Mouse (Mus musculus): ENCODE measurements at regions not wholly inside any gene's neighbourhood (a gene's known extent, or its start where the extent isn't known, plus 50 kb on each side); places are given as distances from the start of the nearest gene placed in this dataset.

DNA sequence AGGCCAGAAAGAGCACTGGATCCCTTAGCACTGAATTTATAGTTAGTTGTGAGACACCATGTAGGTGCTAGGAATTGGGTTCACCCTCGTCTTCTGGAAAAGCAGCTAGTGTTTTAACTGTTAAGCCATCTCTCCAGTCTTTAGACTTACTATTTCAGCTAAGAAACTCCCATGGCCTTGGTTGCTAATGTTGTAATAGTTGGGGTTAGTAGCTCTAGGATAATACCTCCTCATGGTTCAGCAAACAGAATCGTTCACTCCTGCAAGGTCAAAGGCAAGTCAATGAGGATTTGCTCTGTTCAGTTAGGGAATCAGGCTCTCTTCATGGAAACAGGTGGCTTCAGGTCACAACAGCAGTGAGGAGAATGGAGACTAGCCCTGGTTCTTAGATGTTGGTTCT lies 118.7 kb upstream of the Kbtbd8 start:
- Histone ChIP-seq H3K27ac (no peak overlapping the region), H3K9me3 (no peaks in the 10 kb centered on the region), H3K4me1 (no peaks in the 10 kb centered on the region), H3K36me3 (no peaks in the 10 kb centered on the region), H3K4me3 (replicated peaks) (no peak overlapping the region), H3K4me2 (no peak overlapping the region), H3K9ac (no peak overlapping the region), H3K27me3 (replicated peaks) (no peaks in the 10 kb centered on the region)
- 82% methylated on average over 2 of the region's 2 CpGs for WGBS
- ATAC-seq (ENCODE audit: insufficient read depth, low FRiP score, low read depth): no peak

DNA sequence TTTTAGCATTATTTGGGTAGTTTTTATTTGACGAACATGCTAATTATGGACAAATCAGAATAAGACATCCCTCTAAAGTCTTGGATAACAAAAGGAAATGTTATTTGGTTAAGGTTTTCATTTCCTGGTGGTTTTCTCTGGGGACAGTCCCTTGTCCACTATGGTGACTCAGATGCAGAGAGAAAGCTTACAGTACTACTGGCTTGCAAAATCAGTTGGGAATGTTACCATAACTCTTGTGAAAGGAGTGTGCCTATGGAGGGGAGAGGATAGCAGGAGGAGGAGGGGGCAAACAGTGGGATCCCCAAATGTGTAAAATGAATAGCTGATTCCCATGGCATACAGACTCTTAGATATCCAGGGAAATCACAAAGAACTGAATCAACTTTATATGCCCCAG lies 122.7 kb upstream of the Kbtbd8 start:
- H3K27me3 ChIP-seq (replicated peaks): no peaks in the 10 kb centered on the region
- no peak overlapping the region for H3K9ac ChIP-seq
- no peak overlapping the region for H3K27ac ChIP-seq
- no peaks in the 10 kb centered on the region for H3K9me3 ChIP-seq
- 88% methylated on average over 1 of the region's 1 CpGs for WGBS
- H3K36me3 ChIP-seq: no peaks in the 10 kb centered on the region
- no peak for ATAC-seq (ENCODE audit: insufficient read depth, low FRiP score, low read depth)
- H3K4me1 ChIP-seq: no peaks in the 10 kb centered on the region
- H3K4me2 ChIP-seq: no peak overlapping the region
- no peak overlapping the region for H3K4me3 ChIP-seq (replicated peaks)

DNA sequence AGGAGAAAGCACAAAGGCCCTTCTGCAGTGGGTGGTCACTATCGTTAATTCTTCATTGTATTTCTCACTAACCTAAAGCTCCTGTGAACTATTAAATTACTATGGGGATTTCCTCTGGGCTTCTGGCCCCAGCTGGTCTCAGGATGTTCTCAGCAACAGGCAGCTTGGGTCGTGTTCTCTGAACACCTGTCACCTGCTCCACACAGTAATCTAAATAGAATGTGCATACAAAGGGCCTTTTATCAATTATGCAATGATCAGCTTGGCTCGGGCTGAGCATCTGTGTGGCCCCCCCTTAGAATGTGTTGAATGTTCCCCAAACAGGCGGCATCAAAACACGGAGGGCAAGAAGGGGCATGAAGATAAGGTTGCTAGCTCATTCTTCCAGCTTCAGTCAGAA lies 129.6 kb upstream of the Kbtbd8 start:
- H3K27ac ChIP-seq: no peak overlapping the region
- no peaks in the 10 kb centered on the region for H3K36me3 ChIP-seq
- H3K27me3 ChIP-seq (replicated peaks): no peaks in the 10 kb centered on the region
- no peaks in the 10 kb centered on the region for H3K9me3 ChIP-seq
- WGBS: 41% methylated on average over 5 of the region's 5 CpGs
- H3K4me3 ChIP-seq (replicated peaks): no peak overlapping the region
- H3K4me1 ChIP-seq: no peaks in the 10 kb centered on the region
- no peak overlapping the region for H3K9ac ChIP-seq
- ATAC-seq (ENCODE audit: insufficient read depth, low FRiP score, low read depth): no peak
- no peak overlapping the region for H3K4me2 ChIP-seq

- Histone ChIP-seq H3K4me1 (no peaks in the 10 kb centered on the region; the same call in 1 of the 2 replicates), H3K4me3 (replicated peaks) (no peak overlapping the region), H3K27ac (no peak overlapping the region), H3K9me3 (no peaks in the 10 kb centered on the region), H3K9ac (no peak overlapping the region), H3K4me2 (no peak overlapping the region), H3K36me3 (no peaks in the 10 kb centered on the region), H3K27me3 (replicated peaks) (no peaks in the 10 kb centered on the region)
- ATAC-seq (ENCODE audit: insufficient read depth, low FRiP score, low read depth): peak; percentile 72; the same call in 1 of the 2 replicates
- WGBS: 13% methylated on average over 4 of the region's 4 CpGs
Measured at GRCm38 (mm10) chr6:94986346-94986745, 130.7 kb upstream of the Kbtbd8 start.

DNA sequence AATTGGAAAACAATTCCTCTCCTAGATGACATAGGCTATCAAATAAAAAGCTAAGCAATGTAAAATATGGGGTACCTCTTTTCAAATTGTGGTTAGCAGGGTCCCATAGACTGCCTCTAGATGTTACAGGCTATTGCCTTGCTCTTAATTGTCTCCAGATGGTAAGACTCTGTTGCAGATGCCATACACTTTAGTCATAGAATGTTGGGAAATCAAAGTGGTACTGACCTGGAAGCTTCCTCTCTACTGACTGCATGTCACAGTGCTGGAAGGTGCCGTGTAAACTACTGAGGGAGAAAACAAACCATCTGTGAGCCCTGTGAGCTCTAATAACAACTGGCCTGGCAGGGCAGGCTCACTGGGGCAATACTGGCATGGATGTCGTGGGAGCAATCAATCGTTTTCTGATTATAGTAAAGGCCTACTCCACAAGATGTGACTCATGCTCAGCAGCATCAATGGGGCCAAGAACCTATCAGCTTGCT lies 132.6 kb upstream of the Kbtbd8 start:
- 72% methylated on average over 3 of the region's 3 CpGs for WGBS
- Histone ChIP-seq H3K4me2 (no peak overlapping the region), H3K9me3 (no peaks in the 10 kb centered on the region), H3K27ac (no peak overlapping the region), H3K36me3 (no peaks in the 10 kb centered on the region), H3K9ac (no peak overlapping the region), H3K4me3 (replicated peaks) (no peak overlapping the region), H3K4me1 (no peaks in the 10 kb centered on the region; the same call in 1 of the 2 replicates), H3K27me3 (replicated peaks) (no peaks in the 10 kb centered on the region)
- no peak; the same call in 1 of the 2 replicates for ATAC-seq (ENCODE audit: insufficient read depth, low FRiP score, low read depth)

- no peaks in the 10 kb centered on the region for H3K9me3 ChIP-seq
- WGBS: 62% methylated on average over 5 of the region's 5 CpGs
Measured at GRCm38 (mm10) chr6:94968683-94969082, 148.4 kb upstream of the Kbtbd8 start.

DNA sequence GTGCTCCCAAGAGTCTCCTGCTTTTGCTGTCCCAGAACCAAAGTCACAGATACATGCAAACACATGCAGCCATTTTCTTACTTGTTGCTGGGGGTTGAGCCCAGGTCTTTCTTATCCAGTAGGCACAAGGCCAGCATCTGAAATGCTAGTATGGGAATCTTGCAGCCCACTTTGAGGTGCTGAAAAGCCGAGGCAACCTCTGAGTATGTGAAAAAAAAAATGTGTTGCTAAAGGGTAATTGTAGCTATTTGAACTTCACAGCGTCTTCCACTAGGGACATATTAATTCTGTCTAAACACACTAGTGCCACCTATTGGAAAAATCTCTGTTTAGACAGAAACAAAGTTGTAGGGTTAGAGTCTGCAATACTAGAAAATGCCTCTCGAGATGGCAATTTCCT lies 150.1 kb upstream of the Kbtbd8 start:
- Histone ChIP-seq H3K9ac (no peak overlapping the region), H3K36me3 (no peaks in the 10 kb centered on the region), H3K27ac (no peak overlapping the region), H3K4me1 (no peaks in the 10 kb centered on the region), H3K4me2 (no peak overlapping the region), H3K9me3 (no peaks in the 10 kb centered on the region), H3K27me3 (replicated peaks) (no peaks in the 10 kb centered on the region), H3K4me3 (replicated peaks) (no peak overlapping the region)
- no peak for ATAC-seq (ENCODE audit: insufficient read depth, low FRiP score, low read depth)
- WGBS: 6% methylated on average over 3 of the region's 3 CpGs

More at GRCm38 (mm10) chr6:94968683-94969082, 148.4 kb upstream of the Kbtbd8 start:
- Histone ChIP-seq H3K27me3 (replicated peaks) (no peaks in the 10 kb centered on the region), H3K4me1 (no peaks in the 10 kb centered on the region), H3K36me3 (no peaks in the 10 kb centered on the region), H3K27ac (no peak overlapping the region), H3K9ac (no peak overlapping the region), H3K4me3 (replicated peaks) (no peak overlapping the region), H3K4me2 (no peak overlapping the region)
- no peak for ATAC-seq (ENCODE audit: insufficient read depth, low FRiP score, low read depth)

- no peak overlapping the region for H3K4me3 ChIP-seq (replicated peaks)
- ATAC-seq (ENCODE audit: insufficient read depth, low FRiP score, low read depth): no peak
- no peaks in the 10 kb centered on the region for H3K36me3 ChIP-seq
- H3K27ac ChIP-seq: peak overlapping the region; percentile 22; the same call in 1 of the 2 replicates
- 50% methylated on average over 4 of the region's 4 CpGs for WGBS
- no peak overlapping the region for H3K9ac ChIP-seq
- no peaks in the 10 kb centered on the region for H3K9me3 ChIP-seq
- no peak overlapping the region for H3K4me2 ChIP-seq
- H3K4me1 ChIP-seq: no peaks in the 10 kb centered on the region
- H3K27me3 ChIP-seq (replicated peaks): no peaks in the 10 kb centered on the region
Measured at GRCm38 (mm10) chr6:94963204-94963603, 153.8 kb upstream of the Kbtbd8 start.

GRCm38 (mm10) chr6:94962411-94963087 lies 154.5 kb upstream of the Kbtbd8 start:
- no peak; the same call in 1 of the 2 replicates for ATAC-seq (ENCODE audit: insufficient read depth, low FRiP score, low read depth)
- Histone ChIP-seq H3K9me3 (no peaks in the 10 kb centered on the region), H3K4me1 (no peaks in the 10 kb centered on the region), H3K4me2 (no peak overlapping the region), H3K36me3 (no peaks in the 10 kb centered on the region), H3K27me3 (replicated peaks) (no peaks in the 10 kb centered on the region), H3K9ac (no peak overlapping the region), H3K27ac (no peak overlapping the region; the same call in 1 of the 2 replicates), H3K4me3 (replicated peaks) (no peak overlapping the region)
- WGBS: 37% methylated on average over 7 of the region's 7 CpGs

DNA sequence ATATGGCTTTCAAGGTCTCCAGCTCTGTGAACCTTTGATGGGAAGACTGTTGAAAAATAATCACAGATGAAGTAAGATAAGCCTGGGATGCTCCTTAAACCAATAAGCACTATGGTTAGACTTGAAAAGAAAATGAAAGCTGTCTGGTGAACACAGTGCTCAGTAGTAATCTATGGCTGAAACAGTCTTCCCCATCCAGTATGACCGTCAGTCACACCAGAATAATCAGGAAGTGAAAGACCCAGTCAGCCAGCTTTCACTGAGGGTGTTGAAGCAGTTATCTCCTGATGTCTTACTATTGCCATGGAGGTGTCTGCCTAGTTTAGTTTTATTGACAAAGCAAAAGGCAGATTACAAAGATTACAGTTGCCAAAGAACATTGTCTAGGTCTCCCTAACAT lies 155.2 kb upstream of the Kbtbd8 start:
- 75% methylated on average over 1 of the region's 1 CpGs for WGBS
- H3K9me3 ChIP-seq: no peaks in the 10 kb centered on the region
- ATAC-seq (ENCODE audit: insufficient read depth, low FRiP score, low read depth): no peak
- H3K4me2 ChIP-seq: no peak overlapping the region
- no peaks in the 10 kb centered on the region for H3K36me3 ChIP-seq
- no peaks in the 10 kb centered on the region for H3K27me3 ChIP-seq (replicated peaks)
- no peak overlapping the region for H3K27ac ChIP-seq
- no peaks in the 10 kb centered on the region for H3K4me1 ChIP-seq
- no peak overlapping the region for H3K4me3 ChIP-seq (replicated peaks)
- H3K9ac ChIP-seq: no peak overlapping the region

DNA sequence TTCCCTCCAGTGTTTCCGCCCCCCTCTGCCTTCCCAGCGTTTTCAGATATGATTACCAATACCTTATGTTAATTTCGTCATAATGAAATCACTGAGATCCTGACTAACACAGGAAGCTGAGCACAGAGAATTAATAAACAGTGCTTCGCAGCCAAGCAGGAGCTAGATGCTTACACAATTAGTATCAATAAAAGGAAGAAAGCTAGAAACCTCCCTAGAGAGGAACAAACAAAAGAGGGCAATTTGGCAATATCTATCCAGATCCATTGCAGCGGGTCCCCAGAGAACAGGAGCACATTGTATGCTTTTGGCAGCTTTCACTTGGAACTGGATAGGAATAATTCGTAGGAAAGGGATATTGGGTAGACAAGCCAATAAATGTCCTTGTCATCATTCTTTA lies 159.1 kb upstream of the Kbtbd8 start:
- Histone ChIP-seq H3K27me3 (replicated peaks) (no peaks in the 10 kb centered on the region), H3K36me3 (no peaks in the 10 kb centered on the region), H3K4me2 (no peak overlapping the region), H3K9me3 (no peaks in the 10 kb centered on the region), H3K9ac (no peak overlapping the region), H3K4me1 (no peaks in the 10 kb centered on the region), H3K4me3 (replicated peaks) (no peak overlapping the region), H3K27ac (no peak overlapping the region)
- ATAC-seq (ENCODE audit: insufficient read depth, low FRiP score, low read depth): no peak
- 64% methylated on average over 6 of the region's 6 CpGs for whole genome bisulfite sequencing

DNA sequence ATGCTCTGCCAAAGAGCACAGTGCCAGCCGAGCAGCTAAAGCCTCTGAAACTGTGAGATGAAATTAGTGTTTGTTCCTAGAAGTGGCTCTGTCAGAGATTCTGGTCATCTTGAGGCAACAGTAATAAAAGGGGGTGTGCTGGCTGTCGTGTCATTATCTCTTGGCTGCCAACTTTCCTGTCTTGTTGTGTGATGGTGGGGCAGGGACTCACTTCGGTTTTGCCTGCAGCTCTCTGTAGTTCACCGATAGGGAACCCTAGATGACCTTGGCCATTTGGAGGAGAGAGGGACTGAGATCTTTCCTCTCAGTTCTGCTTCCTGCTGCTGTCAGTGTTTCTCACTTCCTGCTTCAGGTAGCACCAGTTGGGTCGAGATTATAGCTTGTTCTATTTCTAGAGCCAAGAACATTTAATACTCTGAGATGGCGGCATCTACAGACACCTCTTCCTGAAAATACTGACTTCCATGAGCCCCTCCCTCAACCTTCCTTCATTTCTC lies 159.8 kb upstream of the Kbtbd8 start:
- Histone ChIP-seq H3K27me3 (replicated peaks) (no peaks in the 10 kb centered on the region), H3K9me3 (no peaks in the 10 kb centered on the region), H3K4me3 (replicated peaks) (no peak overlapping the region), H3K27ac (no peak overlapping the region), H3K4me1 (no peaks in the 10 kb centered on the region), H3K36me3 (no peaks in the 10 kb centered on the region), H3K9ac (no peak overlapping the region), H3K4me2 (no peak overlapping the region)
- no peak for ATAC-seq (ENCODE audit: insufficient read depth, low FRiP score, low read depth)
- WGBS: 77% methylated on average over 6 of the region's 6 CpGs
